Mouse (Mus musculus): ENCODE measurements at regions not wholly inside any gene's neighbourhood (a gene's known extent, or its start where the extent isn't known, plus 50 kb on each side); places are given as distances from the start of the nearest gene placed in this dataset.

- TF ChIP-seq MAFK (IDR thresholded peaks at IDR 0.05; ENCODE audit: insufficient read depth, low read depth, low read length) (no peak), CHD2 (IDR thresholded peaks at IDR 0.05; ENCODE audit: low read depth, low read length) (no peak), ZNF384 (IDR thresholded peaks at IDR 0.05; ENCODE audit: low read depth, low read length) (no peak), HCFC1 (IDR thresholded peaks at IDR 0.05; ENCODE audit: borderline replicate concordance, insufficient read depth, low read length) (no peak), ZC3H11A (IDR thresholded peaks at IDR 0.05; ENCODE audit: borderline replicate concordance, low read depth, low read length) (no peak)
Observed at GRCm38 (mm10) chr9:118367314-118367713, 110.7 kb upstream of the Eomes start.
